Comparison of ENCODE assay signal across 8 mouse cellular contexts in the genomic region with DNA sequence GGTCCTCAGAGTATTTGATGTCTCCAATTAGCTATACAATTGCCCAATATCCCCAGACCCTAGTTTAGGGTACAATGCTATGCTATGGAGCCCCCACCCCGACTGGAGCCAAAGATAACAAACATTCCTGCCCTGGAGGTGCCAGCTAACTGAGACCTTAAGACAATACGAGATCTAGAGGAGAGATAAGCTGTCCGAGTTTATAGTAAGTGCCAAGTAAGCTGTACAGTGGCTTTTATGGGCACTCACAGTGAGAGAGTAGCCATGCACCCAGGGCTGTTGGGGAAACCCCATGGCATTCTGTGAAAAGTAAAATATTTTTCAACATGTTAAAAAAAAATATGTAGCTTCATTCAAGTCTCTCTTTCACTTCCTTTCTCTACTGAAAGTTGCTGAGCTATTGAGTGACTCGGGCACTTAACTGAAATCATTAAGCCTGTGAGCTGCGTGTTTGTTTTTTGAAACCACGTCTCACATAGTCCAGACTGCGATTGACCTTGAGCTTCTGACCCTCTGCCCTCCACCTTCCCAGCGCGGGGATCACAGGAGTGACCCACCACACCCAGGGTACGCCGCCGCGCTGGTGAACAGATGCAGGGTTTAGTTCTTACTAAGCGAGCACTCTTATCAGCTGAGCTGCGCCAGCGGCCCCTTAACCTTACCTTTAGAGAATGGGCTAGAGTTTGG. TPM values are rescaled to one million over a fixed set of nuclear protein-coding genes. Genes with fewer than 3 reads are reported as not detected.
A peak's percentile ranks its signal among the peaks of the same experiment; 100 is the strongest.
DNase-seq lines count a peak whose midpoint lies in the region; ATAC-seq and TF ChIP-seq lines count a peak whose summit lies in the region.
"Had no signal": no experiment of that assay in that cellular context is flagged by ENCODE, and none has a peak within 500 bp of the region (broad histone marks: within the 10 kb centered on the region; RNA-seq: fewer than 3 reads in every experiment).

No protein-coding gene starts in this region.

- no peaks in the 10 kb centered on the region for H3K4me1 ChIP-seq in midbrain, embryonic 11.5 days (ENCODE audit: control insufficient read depth, insufficient read depth, low read length)
- 0 out of 2 replicates have a peak, but pooled peaks cover 5% of the 10 kb centered on the region for H3K4me1 ChIP-seq in midbrain, postnatal 0 days (ENCODE audit: insufficient read depth, low read length)
- H3K4me1 ChIP-seq in liver, embryonic 12.5 days = peaks cover 74% of the 10 kb centered on the region
- peaks cover 23% of the 10 kb centered on the region for H3K4me1 ChIP-seq in stomach, embryonic 16.5 days (ENCODE audit: control insufficient read depth, insufficient read depth, low read length)

- no peak for TF ChIP-seq CTCF in midbrain, postnatal 0 days (IDR thresholded peaks at IDR 0.05)

- no peaks in the 10 kb centered on the region for H3K9me3 ChIP-seq in midbrain, embryonic 11.5 days (ENCODE audit: control insufficient read depth, low read length)
- no peaks in the 10 kb centered on the region for H3K9me3 ChIP-seq in midbrain, postnatal 0 days (ENCODE audit: low read length)
- no peaks in the 10 kb centered on the region for H3K9me3 ChIP-seq in liver, embryonic 12.5 days (replicated peaks)
- no peaks in the 10 kb centered on the region for H3K9me3 ChIP-seq in stomach, embryonic 16.5 days (replicated peaks; ENCODE audit: control insufficient read depth, low read length)

- H3K36me3 ChIP-seq in midbrain, embryonic 11.5 days (ENCODE audit: control insufficient read depth, insufficient read depth, low read length) = no peaks in the 10 kb centered on the region
- no peaks in the 10 kb centered on the region for H3K36me3 ChIP-seq in midbrain, postnatal 0 days (ENCODE audit: insufficient read depth, low read length)
- H3K36me3 ChIP-seq in liver, embryonic 12.5 days = no peaks in the 10 kb centered on the region
- no peaks in the 10 kb centered on the region for H3K36me3 ChIP-seq in stomach, embryonic 16.5 days (ENCODE audit: control insufficient read depth, insufficient read depth, low read length)

- peak; percentile 41 for DNase-seq in midbrain, embryonic 11.5 days (ENCODE audit: low spot score, missing footprints)
- DNase-seq in midbrain, postnatal 0 days (ENCODE audit: low spot score) = no peak
- no peak for DNase-seq in layer of hippocampus, adult 9-10 months (ENCODE audit: low spot score)
- DNase-seq in gastrocnemius, postnatal 25 days = no peak
- DNase-seq: thymus, postnatal 4 days had no signal

- no peaks in the 10 kb centered on the region for H3K27me3 ChIP-seq in midbrain, embryonic 11.5 days (ENCODE audit: control insufficient read depth, insufficient read depth, low read length)
- H3K27me3 ChIP-seq in midbrain, postnatal 0 days (ENCODE audit: insufficient read depth, low read length) = no peaks in the 10 kb centered on the region
- H3K27me3 ChIP-seq in liver, embryonic 12.5 days (replicated peaks) = no peaks in the 10 kb centered on the region
- no peaks in the 10 kb centered on the region for H3K27me3 ChIP-seq in stomach, embryonic 16.5 days (ENCODE audit: control insufficient read depth, insufficient read depth, low read length)

- WGBS in midbrain, embryonic 11.5 days = 82% methylated on average over 16 of the region's 16 CpGs
- WGBS in midbrain, postnatal 0 days = 82% methylated on average over 16 of the region's 16 CpGs
- WGBS in liver, embryonic 12.5 days (ENCODE audit: insufficient replicate concordance) = 41% methylated on average over 16 of the region's 16 CpGs
- 40% methylated on average over 16 of the region's 16 CpGs for WGBS in stomach, embryonic 16.5 days

- no peak overlapping the region for H3K27ac ChIP-seq in midbrain, embryonic 11.5 days (ENCODE audit: low read depth, low read length)
- no peak overlapping the region for H3K27ac ChIP-seq in midbrain, postnatal 0 days (ENCODE audit: low read depth, low read length)
- H3K27ac ChIP-seq in liver, embryonic 12.5 days = peak overlapping the region; percentile 50
- peak overlapping the region; percentile 93 for H3K27ac ChIP-seq in stomach, embryonic 16.5 days (ENCODE audit: low read length)

- H3K4me3 ChIP-seq in midbrain, embryonic 11.5 days (ENCODE audit: low read depth, low read length) = no peak overlapping the region
- no peak overlapping the region for H3K4me3 ChIP-seq in midbrain, postnatal 0 days (ENCODE audit: low read depth, low read length)
- H3K4me3 ChIP-seq in liver, embryonic 12.5 days = peak overlapping the region; percentile 24
- H3K4me3 ChIP-seq in stomach, embryonic 16.5 days (replicated peaks; ENCODE audit: low read length) = peak overlapping the region; percentile 7

- no peak overlapping the region for H3K9ac ChIP-seq in midbrain, embryonic 11.5 days (ENCODE audit: low read length)
- no peak overlapping the region for H3K9ac ChIP-seq in midbrain, postnatal 0 days (replicated peaks; ENCODE audit: low read length, poor library complexity, severe bottlenecking)
- peak overlapping the region; percentile 3; the same call in 1 of the 2 replicates for H3K9ac ChIP-seq in liver, embryonic 12.5 days
- peak overlapping the region; percentile 33; the same call in 1 of the 2 replicates for H3K9ac ChIP-seq in stomach, embryonic 16.5 days (ENCODE audit: low read length)

- ATAC-seq in midbrain, embryonic 11.5 days (ENCODE audit: low FRiP score) = no peak
- no peak for ATAC-seq in midbrain, postnatal 0 days (ENCODE audit: low FRiP score)
- ATAC-seq in erythroid progenitor cell, adult 5-6 weeks (replicated peaks; ENCODE audit: low FRiP score, poor library complexity, severe bottlenecking) = peak; percentile 87
- peak; percentile 59 for ATAC-seq in liver, embryonic 12.5 days
- ATAC-seq in stomach, embryonic 16.5 days (ENCODE audit: insufficient read depth, low FRiP score) = peak; percentile 56; the same call in 1 of the 2 replicates

- no peak overlapping the region for H3K4me2 ChIP-seq in midbrain, embryonic 11.5 days
- no peak overlapping the region for H3K4me2 ChIP-seq in midbrain, postnatal 0 days (ENCODE audit: low read depth, low read length, poor library complexity, severe bottlenecking)
- peak overlapping the region; percentile 54 for H3K4me2 ChIP-seq in liver, embryonic 12.5 days
- peak overlapping the region; percentile 42 for H3K4me2 ChIP-seq in stomach, embryonic 16.5 days (ENCODE audit: low read depth, low read length)

RNA-seq across cellular contexts. Expression of a gene that starts 27.7 kb away (rescaled TPM):
- 0.61 and 2.0 TPM in 2 replicates for polyA plus RNA-seq in midbrain, embryonic 11.5 days (2014; fragmentation: Nextera tagmentation; extraction: Ambion mirVana)
- 2.8 and 5.0 TPM in 2 replicates for total RNA-seq in midbrain, postnatal 0 days (2014; rRNA removed)
- 0.56 and 0.93 TPM in 2 replicates for polyA plus RNA-seq in midbrain, postnatal 0 days (2015; fragmentation: Nextera tagmentation; extraction: Ambion mirVana)
- total RNA-seq in erythroid progenitor cell, adult 5-6 weeks (2015; ENCODE audit: low replicate concordance) = 0.36 and 2.1 TPM in 2 replicates
- total RNA-seq in erythroid progenitor cell, adult 5-6 weeks (2017; ENCODE audit: low replicate concordance) = 0.39 and 0.83 TPM in 2 replicates
- 5.3 and 6.9 TPM in 2 replicates for polyA plus RNA-seq in liver, embryonic 12.5 days (2016; fragmentation: Nextera tagmentation; extraction: Ambion mirVana)
- 14.7 and 16.9 TPM in 2 replicates for polyA plus RNA-seq in stomach, embryonic 16.5 days (2015; fragmentation: Nextera tagmentation; extraction: Ambion mirVana)
- under 1 TPM in 1 of 2 experiments, not detected in 1; 0.40 TPM for total RNA-seq in gastrocnemius, postnatal 25 days (2021)

RNA-seq across cellular contexts. Expression of a gene that starts 47.2 kb away (rescaled TPM):
- polyA plus RNA-seq in midbrain, embryonic 11.5 days (2014; fragmentation: Nextera tagmentation; extraction: Ambion mirVana) = 148 and 163 TPM in 2 replicates
- 47.8 and 55.4 TPM in 2 replicates for total RNA-seq in midbrain, postnatal 0 days (2014; rRNA removed)
- 122 and 128 TPM in 2 replicates for polyA plus RNA-seq in midbrain, postnatal 0 days (2015; fragmentation: Nextera tagmentation; extraction: Ambion mirVana)
- total RNA-seq in erythroid progenitor cell, adult 5-6 weeks (2015; ENCODE audit: low replicate concordance) = 101 and 170 TPM in 2 replicates
- 27.0 and 66.5 TPM in 2 replicates for total RNA-seq in erythroid progenitor cell, adult 5-6 weeks (2017; ENCODE audit: low replicate concordance)
- polyA plus RNA-seq in liver, embryonic 12.5 days (2016; fragmentation: Nextera tagmentation; extraction: Ambion mirVana) = 207 and 209 TPM in 2 replicates
- 116 and 119 TPM in 2 replicates for polyA plus RNA-seq in stomach, embryonic 16.5 days (2015; fragmentation: Nextera tagmentation; extraction: Ambion mirVana)
- 10 to 100 TPM; 31.6 to 31.7 TPM for total RNA-seq in gastrocnemius, postnatal 25 days (2021)

Comparison
In these comparisons a context has a peak if more than half of its experiments do, and no peak if none do; other contexts are left out.
1. ATAC-seq: peak in erythroid progenitor cell, adult 5-6 weeks (single experiment), liver, embryonic 12.5 days (single experiment) and stomach, embryonic 16.5 days (single experiment); none in midbrain, embryonic 11.5 days (single experiment) and midbrain, postnatal 0 days (single experiment).
2. H3K27ac ChIP-seq: peak in liver, embryonic 12.5 days (single experiment) and stomach, embryonic 16.5 days (single experiment); none in midbrain, embryonic 11.5 days (single experiment) and midbrain, postnatal 0 days (single experiment).
3. H3K4me2 ChIP-seq: peak in liver, embryonic 12.5 days (single experiment) and stomach, embryonic 16.5 days (single experiment); none in midbrain, embryonic 11.5 days (single experiment) and midbrain, postnatal 0 days (single experiment).
4. H3K4me3 ChIP-seq: peak in liver, embryonic 12.5 days (single experiment) and stomach, embryonic 16.5 days (single experiment); none in midbrain, embryonic 11.5 days (single experiment) and midbrain, postnatal 0 days (single experiment).
5. H3K9ac ChIP-seq: peak in liver, embryonic 12.5 days (single experiment) and stomach, embryonic 16.5 days (single experiment); none in midbrain, embryonic 11.5 days (single experiment) and midbrain, postnatal 0 days (single experiment).